Mouse (Mus musculus) olfactory bulb, adult 2 months (tissue): ENCODE data around the gene Serpinb1c. TPM values are rescaled to one million over a fixed set of nuclear protein-coding genes. Genes with fewer than 3 reads are reported as not detected.
"Not testable (repeated sequence)": the region's sequence is repeated elsewhere in the genome, so short reads cannot be mapped to it uniquely, and the experiment has no call there.

ENCODE experiments used
- H3K27ac ChIP-seq: fragments of 200-500 bp; 2 replicates; pipeline ENCODE4 v1.5.1; 2012; ENCODE audit warnings: low read depth, low read length; ENCODE audit not compliant: insufficient read depth
- H3K4me1 ChIP-seq: fragments of 200-500 bp; 2 replicates; pipeline ENCODE4 v1.6.1; 2012; ENCODE audit warnings: low read length; ENCODE audit not compliant: control insufficient read depth, insufficient read depth
- H3K4me3 ChIP-seq: fragments of 200-500 bp; 2 replicates; pipeline ENCODE4 v1.5.1; 2012; ENCODE audit warnings: mild to moderate bottlenecking, low read depth, low read length, moderate library complexity; ENCODE audit not compliant: insufficient read depth
- CTCF ChIP-seq: fragments of 200-500 bp; IDR thresholded peaks from 2 replicates; pipeline ENCODE4 v1.5.1; 2012; ENCODE audit warnings: low read depth, mild to moderate bottlenecking, low read length, moderate library complexity; ENCODE audit not compliant: insufficient read depth
- POLR2A ChIP-seq: fragments of 200-500 bp; IDR thresholded peaks from 2 replicates; pipeline ENCODE4 v1.6.1; 2012; ENCODE audit warnings: mild to moderate bottlenecking, low read depth, low read length, moderate library complexity; ENCODE audit not compliant: insufficient read depth
- WGBS: fragments of 180-500 bp; shearing (Covaris S2); methylation state at CpG from one replicate; pipeline ENCODE4 v1.1.7; 2018; 5-methylcytosine and 5-hydroxymethylcytosine counted together
- polyA plus RNA-seq: library from polyadenylated mRNA; stranded (reverse); fragments of >200 nt; gene quantifications from 2 replicates; pipeline ENCODE4 v1.2.4, GENCODE M21; 2012; ENCODE audit warnings: low replicate concordance; ENCODE audit not compliant: missing spikeins, insufficient read depth, insufficient read length

Gene Serpinb1c
- not detected in 2 replicates for polyA plus RNA-seq

DNA sequence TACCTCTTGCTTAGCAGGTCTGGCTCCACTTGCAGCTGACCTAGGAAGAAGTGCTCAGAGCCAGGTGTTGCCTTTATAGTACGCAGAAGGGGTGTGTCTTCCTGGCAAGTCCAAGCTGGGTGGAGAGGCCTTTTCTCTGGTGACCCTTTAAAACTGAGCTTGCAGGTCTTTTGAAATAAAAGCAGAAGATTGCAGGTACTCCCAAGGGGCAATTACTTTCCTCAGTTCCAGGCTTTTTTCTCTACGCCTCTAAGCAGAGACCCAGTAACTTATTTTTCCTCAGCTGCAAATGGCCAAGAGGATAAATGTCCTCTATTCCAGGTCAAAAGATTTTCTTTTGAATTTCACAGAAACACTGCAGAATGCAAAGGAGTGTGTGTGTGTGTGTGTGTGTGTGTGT is at the start of gene Serpinb1c:
Serpinb1c (minus strand) TSS at position 101 of the 400 bp plus-strand sequence.
- Histone ChIP-seq H3K27ac (no peak within 1 kb of the TSS), H3K4me3 (no peak within 1 kb of the TSS), H3K4me1 (no peaks in the 10 kb centered on the region)
- WGBS: 97% methylated on average over 2 of the region's 2 CpGs
- no peak for TF ChIP-seq CTCF
- no peak for TF ChIP-seq POLR2A

DNA sequence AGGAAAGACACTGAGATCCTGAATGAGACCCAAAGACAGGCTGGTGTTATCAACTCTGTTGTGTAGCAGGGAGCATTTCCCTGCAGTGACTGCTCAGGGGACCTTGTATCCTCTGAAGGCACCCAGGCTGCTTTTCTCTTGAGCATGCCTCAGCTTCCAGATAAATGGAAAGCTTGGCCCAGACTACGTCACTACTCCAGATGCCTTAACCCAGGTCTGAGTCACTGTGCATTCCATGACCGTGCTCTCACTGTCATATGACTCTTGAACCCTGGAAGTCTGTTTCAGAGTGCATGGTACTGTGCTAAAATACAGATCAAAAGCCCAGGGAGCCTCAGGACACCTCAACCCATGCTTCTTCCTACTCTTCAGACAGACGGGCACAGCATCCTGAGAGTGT is 41.2 kb upstream of the Serpinb1c start:
- H3K4me1 ChIP-seq, H3K4me3 ChIP-seq, H3K27ac ChIP-seq: not testable (repeated sequence)
- 74% methylated on average over 3 of the region's 3 CpGs for WGBS

DNA sequence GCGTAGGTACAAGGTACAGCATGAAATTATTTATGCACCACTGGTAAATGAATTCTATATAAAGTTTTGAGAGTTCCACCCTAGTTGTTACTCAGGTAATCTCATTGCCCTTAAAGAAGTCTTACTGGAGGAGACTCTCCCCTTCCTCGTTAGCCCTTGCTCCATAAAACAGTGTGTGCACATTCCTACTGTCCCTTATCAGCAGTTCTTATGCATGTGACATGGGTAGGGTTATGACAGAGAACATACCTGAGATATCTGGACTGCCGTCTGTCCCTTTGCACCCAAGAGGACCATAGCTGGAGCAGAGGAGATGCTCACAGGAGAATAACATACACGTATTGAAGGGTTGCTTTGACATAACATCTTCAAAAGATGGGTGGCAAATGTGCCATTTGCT is 40.3 kb upstream of the Serpinb1c start:
- 84% methylated on average over 4 of the region's 4 CpGs for WGBS
- not testable (repeated sequence) for H3K4me3 ChIP-seq, H3K27ac ChIP-seq, H3K4me1 ChIP-seq

DNA sequence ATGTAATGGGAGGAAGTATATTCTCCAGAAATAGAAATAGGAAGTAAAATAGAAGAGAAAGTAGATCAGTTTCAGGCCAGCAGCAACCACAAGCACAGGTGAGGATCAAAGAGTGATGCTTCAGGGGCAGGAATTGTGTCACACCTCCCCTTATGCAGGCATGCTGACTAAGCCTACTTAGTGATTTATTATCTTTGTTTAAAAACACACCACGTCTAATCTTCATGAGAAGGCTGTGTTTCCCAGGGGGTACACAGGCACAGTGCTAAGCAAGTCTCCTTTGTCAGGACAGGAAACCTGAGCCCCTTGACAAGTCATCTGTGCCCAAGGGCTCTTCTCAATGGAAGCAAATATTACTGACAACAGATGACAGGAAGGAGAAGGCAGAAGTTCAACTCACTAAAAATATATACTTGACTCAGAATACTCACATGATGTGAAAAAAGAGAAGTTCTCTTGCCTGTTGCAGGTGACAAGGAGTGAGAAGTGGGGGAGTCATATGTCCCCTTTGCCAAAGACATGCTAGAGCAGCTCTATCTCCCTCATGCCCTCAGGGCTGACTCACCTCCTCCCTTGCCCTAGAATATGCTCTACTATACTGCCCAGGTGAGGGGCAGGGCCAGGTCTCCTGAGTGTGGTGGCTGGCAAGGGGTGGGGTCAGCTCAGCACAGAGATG is 36.8 kb upstream of the Serpinb1c start:
- no peak overlapping the region for H3K27ac ChIP-seq
- H3K4me1 ChIP-seq: no peaks in the 10 kb centered on the region
- no peak overlapping the region for H3K4me3 ChIP-seq
- TF ChIP-seq POLR2A (no peak), CTCF (no peak)
- WGBS: 49% methylated on average over 1 of the region's 1 CpGs

DNA sequence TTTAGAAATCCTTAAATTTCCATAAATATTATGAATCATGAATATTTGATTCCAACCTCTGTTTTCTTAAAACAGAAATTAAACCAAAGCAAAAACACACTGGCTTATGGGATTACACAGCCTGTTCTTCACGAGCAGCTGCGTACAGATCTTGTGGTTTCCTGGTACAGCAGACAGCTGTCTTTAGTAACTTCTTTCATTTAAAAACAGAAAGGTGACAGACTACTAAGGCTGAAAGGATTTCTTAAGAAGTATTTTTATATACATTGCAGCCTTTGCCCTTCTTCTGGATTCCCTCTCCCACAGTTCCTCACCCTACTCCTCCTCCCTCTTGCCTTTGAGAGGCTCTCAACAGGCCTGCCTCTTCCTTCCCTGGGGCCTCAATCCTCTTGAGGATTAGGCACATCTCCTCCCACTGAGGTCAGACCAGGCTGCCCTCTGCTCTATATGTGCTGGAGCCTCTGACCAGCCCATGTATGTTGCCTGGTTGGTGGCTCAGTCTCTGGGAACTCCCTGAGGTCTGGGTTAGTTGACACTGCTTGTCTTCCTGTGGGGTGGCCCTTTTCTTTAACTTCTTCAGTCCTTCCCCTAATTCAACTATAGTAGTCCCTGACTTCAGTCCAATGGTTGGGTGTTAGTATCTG is 31.2 kb upstream of the Serpinb1c start:
- no peak for TF ChIP-seq CTCF
- TF ChIP-seq POLR2A: no peak
- H3K27ac ChIP-seq: no peak overlapping the region

DNA sequence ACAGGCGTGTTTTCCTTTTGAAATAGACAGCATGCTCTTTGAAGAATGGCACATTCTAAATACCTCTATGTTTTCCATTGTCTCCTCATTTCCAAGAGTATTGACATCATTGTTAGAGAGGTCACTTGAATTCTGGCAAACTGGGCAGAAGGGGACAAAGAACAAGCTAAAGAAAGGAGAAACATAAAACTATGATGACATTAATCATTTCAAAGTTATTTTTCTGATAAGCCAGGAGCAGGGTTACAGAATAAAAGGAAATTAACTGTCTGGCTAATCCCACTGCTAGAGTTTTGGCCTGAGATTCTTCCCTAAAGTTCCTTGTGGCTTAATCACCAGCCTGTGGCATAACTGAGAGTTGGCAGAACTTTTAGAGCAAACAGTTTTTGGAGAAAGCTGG is 29.2 kb upstream of the Serpinb1c start:
- Histone ChIP-seq H3K4me3 (no peak overlapping the region), H3K27ac (no peak overlapping the region), H3K4me1 (no peaks in the 10 kb centered on the region)
- WGBS: 71% methylated on average over 1 of the region's 1 CpGs
- no peak for TF ChIP-seq CTCF
- TF ChIP-seq POLR2A: no peak

More for the DNA sequence above, 31.2 kb upstream of the Serpinb1c start:
- 84% methylated on average over 2 of the region's 2 CpGs for WGBS
- Histone ChIP-seq H3K4me3 (no peak overlapping the region), H3K4me1 (no peaks in the 10 kb centered on the region)

DNA sequence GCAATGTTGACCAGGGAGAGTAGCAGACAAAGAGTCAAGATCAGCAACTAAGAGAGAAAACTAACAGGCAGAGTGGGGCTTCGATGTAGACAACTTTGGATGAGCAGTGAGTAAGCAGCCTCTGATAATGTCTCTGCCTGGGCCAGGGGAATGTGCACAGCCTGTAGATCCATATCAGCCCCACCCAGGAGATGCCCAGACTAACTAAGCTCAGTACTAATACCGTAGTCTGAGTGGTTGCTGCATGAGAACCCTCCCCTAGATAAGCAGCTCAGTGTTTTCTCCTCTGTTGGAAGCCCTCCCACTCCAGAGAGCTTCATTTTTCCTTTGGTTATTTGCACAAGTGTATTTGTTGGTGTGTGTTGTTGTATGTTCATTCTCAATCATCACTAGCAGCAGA is 28.6 kb upstream of the Serpinb1c start:
- no peak overlapping the region for H3K27ac ChIP-seq
- H3K4me3 ChIP-seq: no peak overlapping the region
- no peak for TF ChIP-seq CTCF
- TF ChIP-seq POLR2A: no peak
- no peaks in the 10 kb centered on the region for H3K4me1 ChIP-seq
- 86% methylated on average over 2 of the region's 2 CpGs for WGBS

DNA sequence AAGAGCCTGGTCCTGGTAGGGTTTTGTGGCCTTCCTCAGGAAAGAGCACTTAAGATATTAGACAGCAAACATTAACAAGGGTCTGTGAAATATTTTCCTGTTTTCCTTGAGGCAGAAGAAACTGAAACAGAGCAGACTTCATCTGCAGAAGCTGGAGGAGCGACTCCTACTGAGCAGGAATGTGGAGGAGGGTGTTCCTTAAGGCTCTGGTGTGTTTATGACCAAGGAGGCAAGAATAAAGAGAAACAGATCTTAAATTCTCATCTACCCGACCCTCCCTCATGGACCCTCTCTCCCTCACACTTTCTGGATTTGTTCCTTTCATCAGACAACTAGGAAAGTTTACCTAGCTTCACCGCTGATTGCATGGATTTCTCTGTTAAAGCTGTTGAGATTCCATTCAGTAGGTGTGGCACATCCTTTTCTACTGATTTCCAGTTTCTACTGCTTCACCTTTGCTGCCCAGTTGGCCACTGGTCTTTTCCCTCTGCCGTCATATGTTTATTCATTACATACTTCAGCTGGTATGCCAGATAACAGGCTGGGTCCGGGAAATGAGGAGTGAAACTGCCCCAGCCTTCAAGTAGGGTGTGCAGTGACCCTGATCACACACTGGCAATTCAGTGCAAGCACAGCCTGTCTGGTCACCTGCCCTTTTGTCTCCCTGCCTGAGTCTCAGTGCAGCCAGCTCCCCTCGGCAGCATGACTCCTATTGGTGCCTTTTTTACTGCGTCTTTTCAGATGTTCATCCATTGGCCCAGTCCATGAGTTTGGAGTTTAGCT is 26.8 kb upstream of the Serpinb1c start:
- no peak overlapping the region for H3K27ac ChIP-seq
- whole genome bisulfite sequencing: 72% methylated on average over 7 of the region's 7 CpGs
- TF ChIP-seq CTCF (no peak), POLR2A (no peak)
- H3K4me3 ChIP-seq: no peak overlapping the region
- no peaks in the 10 kb centered on the region for H3K4me1 ChIP-seq

DNA sequence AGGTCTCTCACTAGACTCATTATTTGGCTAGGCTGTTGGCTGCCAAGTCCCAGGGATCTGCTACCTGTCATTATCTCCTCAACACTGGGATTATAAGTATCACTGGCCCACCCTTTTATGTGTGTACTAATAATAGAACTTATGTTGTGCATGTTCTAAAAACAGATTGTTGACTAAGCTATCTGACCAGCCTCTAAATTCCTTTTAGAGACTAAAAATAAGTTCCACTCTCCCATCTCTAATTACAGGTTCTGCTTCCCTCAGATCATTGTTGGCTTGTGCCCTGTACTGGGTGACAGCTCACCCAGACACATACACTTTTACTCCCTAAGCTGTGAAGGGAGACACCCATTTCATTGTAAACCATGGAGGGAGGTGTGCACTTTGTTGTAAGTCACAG is 24.6 kb upstream of the Serpinb1c start:
- no peaks in the 10 kb centered on the region for H3K4me1 ChIP-seq
- no peak overlapping the region for H3K27ac ChIP-seq
- TF ChIP-seq POLR2A: no peak
- no peak overlapping the region for H3K4me3 ChIP-seq
